ENCODE assay signal across 19 mouse cellular contexts in genomic region chr7:139438601-139438945, GRCm38 (mm10). TPM values are rescaled to one million over a fixed set of nuclear protein-coding genes. Genes with fewer than 3 reads are reported as not detected.
DNase-seq lines count a peak whose midpoint lies in the region; ATAC-seq lines count a peak whose summit lies in the region.
"Had no signal": no experiment of that assay in that cellular context is flagged by ENCODE, and none has a peak within 500 bp of the region (broad histone marks: within the 10 kb centered on the region; RNA-seq: fewer than 3 reads in every experiment).

No protein-coding gene starts in this region.

- peak overlapping the region; percentile 28; the same call in 1 of the 2 replicates for H3K9ac ChIP-seq in heart, embryonic 13.5 days
- no peak overlapping the region for H3K9ac ChIP-seq in heart, embryonic 11.5 days (ENCODE audit: low read depth, low read length)
- no peak overlapping the region for H3K9ac ChIP-seq in midbrain, embryonic 11.5 days (ENCODE audit: low read length)
- H3K9ac ChIP-seq in midbrain, embryonic 15.5 days, result no peak overlapping the region
- H3K9ac ChIP-seq: forebrain, embryonic 13.5 days; limb, embryonic 13.5 days; liver, embryonic 12.5 days had no signal

- no peak overlapping the region for H3K4me3 ChIP-seq in heart, embryonic 13.5 days
- H3K4me3 ChIP-seq in heart, embryonic 11.5 days (ENCODE audit: low read depth, low read length), result no peak overlapping the region
- no peak overlapping the region for H3K4me3 ChIP-seq in midbrain, embryonic 11.5 days (ENCODE audit: low read depth, low read length)
- no peak overlapping the region for H3K4me3 ChIP-seq in midbrain, embryonic 15.5 days
- H3K4me3 ChIP-seq: forebrain, embryonic 13.5 days; heart, embryonic 10.5 days; hindbrain, embryonic 10.5 days; limb, embryonic 13.5 days; liver, embryonic 12.5 days had no signal

- H3K4me1 ChIP-seq in heart, embryonic 13.5 days, result peaks cover 89% of the 10 kb centered on the region
- peaks cover 70% of the 10 kb centered on the region for H3K4me1 ChIP-seq in heart, embryonic 11.5 days (ENCODE audit: control insufficient read depth, insufficient read depth, low read length)
- peaks cover 8% of the 10 kb centered on the region; the same call in 1 of the 2 replicates for H3K4me1 ChIP-seq in midbrain, embryonic 11.5 days (ENCODE audit: control insufficient read depth, insufficient read depth, low read length)
- peaks cover 17% of the 10 kb centered on the region for H3K4me1 ChIP-seq in midbrain, embryonic 15.5 days

- H3K9me3 ChIP-seq in heart, embryonic 13.5 days, result no peaks in the 10 kb centered on the region
- no peaks in the 10 kb centered on the region for H3K9me3 ChIP-seq in heart, embryonic 11.5 days (replicated peaks; ENCODE audit: control insufficient read depth, low read length)
- no peaks in the 10 kb centered on the region for H3K9me3 ChIP-seq in midbrain, embryonic 11.5 days (ENCODE audit: control insufficient read depth, low read length)
- H3K9me3 ChIP-seq in midbrain, embryonic 15.5 days, result no peaks in the 10 kb centered on the region
- H3K9me3 ChIP-seq: forebrain, embryonic 13.5 days; heart, embryonic 10.5 days; hindbrain, embryonic 10.5 days; limb, embryonic 13.5 days; liver, embryonic 12.5 days had no signal

- H3K27ac ChIP-seq in heart, embryonic 13.5 days (replicated peaks), result no peak overlapping the region
- no peak overlapping the region for H3K27ac ChIP-seq in heart, embryonic 11.5 days (ENCODE audit: low read depth, low read length)
- no peak overlapping the region for H3K27ac ChIP-seq in midbrain, embryonic 11.5 days (ENCODE audit: low read depth, low read length)
- H3K27ac ChIP-seq in midbrain, embryonic 15.5 days, result no peak overlapping the region
- H3K27ac ChIP-seq: forebrain, embryonic 13.5 days; heart, embryonic 10.5 days; hindbrain, embryonic 10.5 days; limb, embryonic 13.5 days; liver, embryonic 12.5 days had no signal

- no peak for ATAC-seq in heart, embryonic 13.5 days (ENCODE audit: extremely low read depth, insufficient number of reproducible peaks, low FRiP score, low TSS enrichment)
- ATAC-seq in heart, embryonic 11.5 days (replicated peaks; ENCODE audit: insufficient number of reproducible peaks, low FRiP score, low TSS enrichment), result no peak
- ATAC-seq in midbrain, embryonic 11.5 days (ENCODE audit: low FRiP score), result no peak
- no peak for ATAC-seq in midbrain, embryonic 15.5 days (replicated peaks)
- no peak for ATAC-seq in granulocyte monocyte progenitor cell, adult 5-6 weeks (replicated peaks; ENCODE audit: poor library complexity, severe bottlenecking)
- ATAC-seq: forebrain, embryonic 13.5 days; inflammation-experienced regulatory T-cells, adult 6 months; liver, embryonic 12.5 days had no signal

- no peak overlapping the region for H3K4me2 ChIP-seq in heart, embryonic 13.5 days
- H3K4me2 ChIP-seq in heart, embryonic 11.5 days, result no peak overlapping the region
- H3K4me2 ChIP-seq in midbrain, embryonic 11.5 days, result no peak overlapping the region
- no peak overlapping the region for H3K4me2 ChIP-seq in midbrain, embryonic 15.5 days
- H3K4me2 ChIP-seq: forebrain, embryonic 13.5 days; limb, embryonic 13.5 days; liver, embryonic 12.5 days had no signal

- H3K27me3 ChIP-seq in heart, embryonic 13.5 days (replicated peaks), result no peaks in the 10 kb centered on the region
- no peaks in the 10 kb centered on the region for H3K27me3 ChIP-seq in heart, embryonic 11.5 days (ENCODE audit: control insufficient read depth, insufficient read depth, low read length)
- H3K27me3 ChIP-seq in midbrain, embryonic 11.5 days (ENCODE audit: control insufficient read depth, insufficient read depth, low read length), result no peaks in the 10 kb centered on the region; the same call in 1 of the 2 replicates
- no peaks in the 10 kb centered on the region for H3K27me3 ChIP-seq in midbrain, embryonic 15.5 days (replicated peaks)
- H3K27me3 ChIP-seq: forebrain, embryonic 13.5 days; limb, embryonic 13.5 days; liver, embryonic 12.5 days had no signal

- H3K36me3 ChIP-seq in heart, embryonic 13.5 days, result no peaks in the 10 kb centered on the region
- no peaks in the 10 kb centered on the region for H3K36me3 ChIP-seq in heart, embryonic 11.5 days (ENCODE audit: control insufficient read depth, insufficient read depth, low read length)
- H3K36me3 ChIP-seq in midbrain, embryonic 11.5 days (ENCODE audit: control insufficient read depth, insufficient read depth, low read length), result no peaks in the 10 kb centered on the region
- H3K36me3 ChIP-seq in midbrain, embryonic 15.5 days (replicated peaks), result no peaks in the 10 kb centered on the region
- H3K36me3 ChIP-seq: heart, embryonic 10.5 days; hindbrain, embryonic 10.5 days; limb, embryonic 13.5 days; liver, embryonic 12.5 days had no signal

- DNase-seq in midbrain, embryonic 11.5 days (ENCODE audit: low spot score, missing footprints), result peak; percentile 47
- DNase-seq in urinary bladder, adult 2 months (ENCODE audit: low spot score), result peak; percentile 13
- no peak for DNase-seq in urinary bladder, adult 18-20 months (ENCODE audit: low spot score in 2 of 2)
- DNase-seq: adrenal gland, adult 2 months; heart, postnatal 10 days; kidney, adult 18-20 months; kidney, postnatal 4 days; layer of hippocampus, adult 9-11 months; right cerebral cortex, postnatal 14 days had no signal

- WGBS in heart, embryonic 13.5 days, result 70% methylated on average over 4 of the region's 4 CpGs
- WGBS in heart, embryonic 11.5 days (ENCODE audit: insufficient replicate concordance), result 62% methylated on average over 4 of the region's 4 CpGs
- WGBS in midbrain, embryonic 11.5 days, result 85% methylated on average over 4 of the region's 4 CpGs
- WGBS in midbrain, embryonic 15.5 days, result 89% methylated on average over 4 of the region's 4 CpGs

RNA-seq across cellular contexts. Expression of gene Inpp5a, which starts 49.7 kb away (rescaled TPM):
- polyA plus RNA-seq in heart, embryonic 13.5 days (2015; fragmentation: Nextera tagmentation; extraction: Ambion mirVana), result 58.4 and 58.5 TPM in 2 replicates
- 69.8 and 74.4 TPM in 2 replicates for polyA plus RNA-seq in heart, embryonic 11.5 days (2014; fragmentation: Nextera tagmentation; extraction: Ambion mirVana)
- 23.2 and 25.2 TPM in 2 replicates for polyA plus RNA-seq in midbrain, embryonic 11.5 days (2014; fragmentation: Nextera tagmentation; extraction: Ambion mirVana)
- 17.7 and 19.2 TPM in 2 replicates for polyA plus RNA-seq in midbrain, embryonic 15.5 days (2015; fragmentation: Nextera tagmentation; extraction: Ambion mirVana)
- 26.7 and 71.7 TPM in 2 replicates for polyA plus RNA-seq in urinary bladder, adult 2 months (2012; rRNA removed)
- total RNA-seq in granulocyte monocyte progenitor cell, adult 5-6 weeks (2014; fragmentation: Nextera tagmentation), result 7.9 and 10.2 TPM in 2 replicates
- total RNA-seq in granulocyte monocyte progenitor cell, adult 5-6 weeks (2017), result 5.5 and 11.6 TPM in 2 replicates

Comparison
In these comparisons a context has a peak if more than half of its experiments do, and no peak if none do; other contexts are left out.
1. DNase-seq: peak in midbrain, embryonic 11.5 days (single experiment) and urinary bladder, adult 2 months (single experiment); none in urinary bladder, adult 18-20 months (0 of 2).